Mouse (Mus musculus): ENCODE data around the gene Ift43.

Gene Ift43

GRCm38 (mm10) chr12:86129005-86129404, 46.7 kb downstream of the Ift43 start:
- no peak for DNase-seq (ENCODE audit: low read depth, low spot score)

- no peak for DNase-seq (ENCODE audit: low read depth, low spot score)
Observed at GRCm38 (mm10) chr12:86129696-86130095, 47.4 kb downstream of the Ift43 start.

GRCm38 (mm10) chr12:86132799-86133198, 50.5 kb downstream of the Ift43 start:
- peak; percentile 67 for DNase-seq (ENCODE audit: low read depth, low spot score)

GRCm38 (mm10) chr12:86135691-86136090, 53.4 kb downstream of the Ift43 start:
- DNase-seq (ENCODE audit: low read depth, low spot score), result no peak

- DNase-seq (ENCODE audit: low read depth, low spot score), result no peak
Observed at GRCm38 (mm10) chr12:86138696-86139095, 56.4 kb downstream of the Ift43 start.

- no peak for DNase-seq (ENCODE audit: low read depth, low spot score)
Observed at GRCm38 (mm10) chr12:86142389-86142788, 60.0 kb downstream of the Ift43 start.

GRCm38 (mm10) chr12:86146246-86146645, 63.9 kb downstream of the Ift43 start:
- no peak for DNase-seq (ENCODE audit: low read depth, low spot score)

GRCm38 (mm10) chr12:86148271-86148670, 65.9 kb downstream of the Ift43 start:
- DNase-seq (ENCODE audit: low read depth, low spot score), result no peak

- no peak for DNase-seq (ENCODE audit: low read depth, low spot score)
Observed at GRCm38 (mm10) chr12:86149087-86149486, 66.7 kb downstream of the Ift43 start.

- DNase-seq (ENCODE audit: low read depth, low spot score), result no peak
Observed at GRCm38 (mm10) chr12:86151941-86152340, 69.6 kb downstream of the Ift43 start.

- no peak for DNase-seq (ENCODE audit: low read depth, low spot score)
Observed at GRCm38 (mm10) chr12:86153213-86153957, 71.0 kb downstream of the Ift43 start.

GRCm38 (mm10) chr12:86155176-86155575, 72.8 kb downstream of the Ift43 start:
- DNase-seq (ENCODE audit: low read depth, low spot score), result no peak

GRCm38 (mm10) chr12:86157166-86157565, 74.8 kb downstream of the Ift43 start:
- no peak for DNase-seq (ENCODE audit: low read depth, low spot score)

- peak; percentile 48 for DNase-seq (ENCODE audit: low read depth, low spot score)
Observed at GRCm38 (mm10) chr12:86157894-86158444, 75.6 kb downstream of the Ift43 start.

GRCm38 (mm10) chr12:86158689-86159483, 76.5 kb downstream of the Ift43 start:
- no peak for DNase-seq (ENCODE audit: low read depth, low spot score)

GRCm38 (mm10) chr12:86161436-86161835, 79.1 kb downstream of the Ift43 start:
- no peak for DNase-seq (ENCODE audit: low read depth, low spot score)

- no peak for DNase-seq (ENCODE audit: low read depth, low spot score)
Observed at GRCm38 (mm10) chr12:86161942-86162341, 79.6 kb downstream of the Ift43 start.

- no peak for DNase-seq (ENCODE audit: low read depth, low spot score)
Observed at GRCm38 (mm10) chr12:86162890-86163816, 80.8 kb downstream of the Ift43 start.

GRCm38 (mm10) chr12:86166244-86166643, 83.9 kb downstream of the Ift43 start:
- DNase-seq (ENCODE audit: low read depth, low spot score), result no peak

GRCm38 (mm10) chr12:86167075-86167474, 84.7 kb downstream of the Ift43 start:
- peak; percentile 65 for DNase-seq (ENCODE audit: low read depth, low spot score)

GRCm38 (mm10) chr12:86168712-86169111, 86.4 kb downstream of the Ift43 start:
- DNase-seq (ENCODE audit: low read depth, low spot score), result no peak
